Mouse (Mus musculus): ENCODE results near the gene Ywhag. TPM values are rescaled to one million over a fixed set of nuclear protein-coding genes. Genes with fewer than 3 reads are reported as not detected.

Gene Ywhag
- polyA plus RNA-seq, 1 experiment = 54.0 TPM

- DNase-seq (ENCODE audit: low spot score) = no peak
Observed at GRCm38 (mm10) chr5:135911633-135912220, 22.7 kb downstream of the Ywhag start.

GRCm38 (mm10) chr5:135910813-135911212 is 23.6 kb downstream of the Ywhag start:
- DNase-seq (ENCODE audit: low spot score) = no peak

GRCm38 (mm10) chr5:135909646-135910045 is 24.8 kb downstream of the Ywhag start:
- DNase-seq (ENCODE audit: low spot score) = no peak

GRCm38 (mm10) chr5:135908989-135909388 is 25.4 kb downstream of the Ywhag start:
- no peak for DNase-seq (ENCODE audit: low spot score)

- no peak for DNase-seq (ENCODE audit: low spot score)
Observed at GRCm38 (mm10) chr5:135908185-135908584, 26.2 kb downstream of the Ywhag start.

GRCm38 (mm10) chr5:135907256-135907655 is 27.2 kb downstream of the Ywhag start:
- no peak for DNase-seq (ENCODE audit: low spot score)

- no peak for DNase-seq (ENCODE audit: low spot score)
Observed at GRCm38 (mm10) chr5:135906846-135907245, 27.6 kb downstream of the Ywhag start.

GRCm38 (mm10) chr5:135905320-135906225 is 28.8 kb downstream of the Ywhag start:
- no peak for DNase-seq (ENCODE audit: low spot score)

- no peak for DNase-seq (ENCODE audit: low spot score)
Observed at GRCm38 (mm10) chr5:135904259-135904658, 30.2 kb downstream of the Ywhag start.

- DNase-seq (ENCODE audit: low spot score) = peak; percentile 87
Observed at GRCm38 (mm10) chr5:135903551-135904151, 30.8 kb downstream of the Ywhag start.

GRCm38 (mm10) chr5:135903058-135903457 is 31.4 kb downstream of the Ywhag start:
- DNase-seq (ENCODE audit: low spot score) = no peak

- DNase-seq (ENCODE audit: low spot score) = no peak
Observed at GRCm38 (mm10) chr5:135901354-135902095, 32.9 kb downstream of the Ywhag start.

GRCm38 (mm10) chr5:135900701-135901100 is 33.7 kb downstream of the Ywhag start:
- DNase-seq (ENCODE audit: low spot score) = no peak

- no peak for DNase-seq (ENCODE audit: low spot score)
Observed at GRCm38 (mm10) chr5:135899833-135900232, 34.6 kb downstream of the Ywhag start.

GRCm38 (mm10) chr5:135898995-135899394 is 35.4 kb downstream of the Ywhag start:
- DNase-seq (ENCODE audit: low spot score) = no peak

GRCm38 (mm10) chr5:135898028-135898427 is 36.4 kb downstream of the Ywhag start:
- DNase-seq (ENCODE audit: low spot score) = no peak

GRCm38 (mm10) chr5:135894958-135895357 is 39.5 kb downstream of the Ywhag start:
- no peak for DNase-seq (ENCODE audit: low spot score)

- peak; percentile 57 for DNase-seq (ENCODE audit: low spot score)
Observed at GRCm38 (mm10) chr5:135892589-135893351, 41.6 kb downstream of the Ywhag start.

- DNase-seq (ENCODE audit: low spot score) = no peak
Observed at GRCm38 (mm10) chr5:135890920-135891319, 43.5 kb downstream of the Ywhag start.

- DNase-seq (ENCODE audit: low spot score) = no peak
Observed at GRCm38 (mm10) chr5:135890323-135890722, 44.1 kb downstream of the Ywhag start.
